Mouse (Mus musculus) v-Abl transformed pro-B cells (cell line): ENCODE results near the gene Fndc5.

Experiments
- in situ Hi-C, 2 experiments: fragments of 400-800 bp; cut with MboI; formaldehyde crosslinking; loops; one replicate each; pipeline ENCODE4 v1.15.1; 2025; ENCODE audit not compliant: unreplicated experiment in 2 of 2

The Fndc5 gene

DNA sequence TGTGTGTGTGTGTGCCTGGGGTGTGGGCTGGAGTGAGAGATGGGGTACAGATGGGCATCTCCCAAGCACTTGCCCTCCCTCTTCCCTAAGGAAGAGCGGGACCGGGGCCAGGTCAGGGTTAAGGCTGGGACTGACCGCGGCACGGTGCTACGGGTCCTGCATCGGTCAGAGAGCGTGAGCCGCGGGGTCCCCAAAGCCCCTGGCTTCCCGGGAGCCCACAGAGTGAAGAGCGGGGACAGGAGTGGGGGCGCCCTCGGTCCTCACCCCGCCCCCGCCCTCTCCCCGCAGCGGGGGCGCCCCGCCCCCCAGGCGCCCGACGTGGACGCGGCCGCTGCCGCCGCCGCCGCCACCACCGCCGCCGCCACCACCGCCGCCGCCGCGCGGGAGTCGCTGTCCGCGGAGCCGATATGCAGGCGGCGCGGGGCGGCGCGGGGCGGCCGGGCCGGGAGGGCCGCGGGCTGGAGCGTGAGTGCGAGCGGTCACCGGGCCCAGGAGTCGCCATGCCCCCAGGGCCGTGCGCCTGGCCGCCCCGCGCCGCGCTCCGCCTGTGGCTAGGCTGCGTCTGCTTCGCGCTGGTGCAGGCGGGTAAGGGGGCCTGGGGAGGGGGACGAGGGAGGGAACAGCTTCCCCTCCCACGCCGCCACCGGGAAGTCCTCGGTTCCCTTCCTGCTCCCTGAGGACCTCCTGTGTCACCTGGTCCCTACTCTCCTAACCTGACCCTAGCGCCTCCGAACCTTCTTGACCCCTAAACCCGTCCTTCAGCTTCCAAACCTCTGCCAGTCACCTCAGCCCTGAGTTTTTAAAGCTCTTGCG is at the start of gene Fndc5:
Gene Fndc5 (plus strand): TSS at position 421 of the 813 bp plus-strand sequence.
- in situ Hi-C loops = loop anchor here in 1 of 2 experiments (5.0 kb wide), 1 partner anchor 321 kb away; no protein-coding TSS in a partner anchor

DNA sequence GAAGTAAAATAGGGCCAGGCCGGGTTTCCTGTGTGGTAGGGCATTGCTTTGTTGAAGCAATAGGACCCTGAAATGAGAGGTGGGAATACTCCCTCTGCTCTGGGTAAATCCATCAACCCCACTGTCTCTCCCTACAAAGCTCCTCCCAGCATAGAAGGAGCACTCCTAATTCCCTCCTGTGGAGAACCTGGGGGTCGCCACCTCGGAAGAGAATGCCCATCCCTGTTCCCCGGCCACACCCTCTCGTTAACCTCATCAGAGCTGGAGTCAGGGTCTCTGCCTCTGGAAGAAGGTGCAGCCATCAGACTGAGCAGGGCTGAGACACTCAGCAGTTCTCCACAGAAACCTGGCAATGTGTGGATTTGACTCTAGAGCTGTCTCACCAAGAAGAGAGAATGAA is 48.9 kb upstream of the Fndc5 start:
- in situ Hi-C loops = loop anchor here (5.0 to 25.0 kb wide), 4 partner anchors 131 to 1726 kb away; partner anchors contain the start of genes Gjb4 (in 1 of the 2), Gjb5 (in 1 of the 2), Tlr12 (in 1 of the 2) and Zscan20 (in 1 of the 2)

DNA sequence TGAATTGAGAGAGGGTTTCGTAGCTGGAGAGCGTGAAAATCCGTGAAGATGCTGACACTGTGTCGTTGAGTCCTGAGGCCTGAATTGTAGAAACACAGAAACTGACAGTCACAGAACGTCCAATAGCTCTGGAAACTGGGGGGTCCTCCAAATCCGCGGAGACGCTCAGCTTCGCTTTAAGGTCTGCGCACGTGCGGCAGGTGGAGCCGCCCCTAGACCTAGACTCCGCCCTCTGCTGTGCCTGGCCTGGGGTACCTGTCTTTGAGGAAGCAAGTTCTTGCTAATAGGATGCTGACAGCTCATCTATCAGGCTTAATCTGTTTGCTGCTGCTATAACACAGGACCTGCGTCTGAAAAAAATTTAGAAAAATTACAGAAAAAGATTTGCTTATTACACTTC is 41.5 kb upstream of the Fndc5 start:
- in situ Hi-C loops = loop anchor here (25.0 kb wide), 3 partner anchors 383 to 1733 kb away; partner anchors contain the start of genes Gjb4 (in 1 of the 2), Gjb5 (in 1 of the 2), Tlr12 (in 1 of the 2) and Zscan20 (in 1 of the 2)

DNA sequence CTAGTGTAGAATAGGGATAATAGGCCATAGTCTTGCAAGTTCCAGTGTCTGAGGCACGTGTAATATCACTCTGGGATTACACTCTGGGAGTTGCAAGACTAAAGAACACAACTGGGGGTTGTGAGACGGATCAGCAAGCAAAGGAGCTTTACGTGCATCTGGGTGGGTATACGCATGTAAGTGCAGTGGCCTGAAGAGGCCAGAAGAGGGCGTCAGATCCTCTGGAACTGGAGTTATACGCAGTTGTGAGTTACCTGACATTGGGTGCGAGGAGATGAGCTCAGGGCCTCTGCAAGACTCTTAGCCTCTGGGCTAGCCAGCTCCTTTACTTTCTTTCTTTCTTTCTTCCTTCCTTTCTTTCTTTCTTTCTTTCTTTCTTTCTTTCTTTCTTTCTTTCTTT is 39.8 kb upstream of the Fndc5 start:
- in situ Hi-C loops = loop anchor here (25.0 kb wide), 3 partner anchors 385 to 1735 kb away; partner anchors contain the start of genes Gjb4 (in 1 of the 2), Gjb5 (in 1 of the 2), Tlr12 (in 1 of the 2) and Zscan20 (in 1 of the 2)

DNA sequence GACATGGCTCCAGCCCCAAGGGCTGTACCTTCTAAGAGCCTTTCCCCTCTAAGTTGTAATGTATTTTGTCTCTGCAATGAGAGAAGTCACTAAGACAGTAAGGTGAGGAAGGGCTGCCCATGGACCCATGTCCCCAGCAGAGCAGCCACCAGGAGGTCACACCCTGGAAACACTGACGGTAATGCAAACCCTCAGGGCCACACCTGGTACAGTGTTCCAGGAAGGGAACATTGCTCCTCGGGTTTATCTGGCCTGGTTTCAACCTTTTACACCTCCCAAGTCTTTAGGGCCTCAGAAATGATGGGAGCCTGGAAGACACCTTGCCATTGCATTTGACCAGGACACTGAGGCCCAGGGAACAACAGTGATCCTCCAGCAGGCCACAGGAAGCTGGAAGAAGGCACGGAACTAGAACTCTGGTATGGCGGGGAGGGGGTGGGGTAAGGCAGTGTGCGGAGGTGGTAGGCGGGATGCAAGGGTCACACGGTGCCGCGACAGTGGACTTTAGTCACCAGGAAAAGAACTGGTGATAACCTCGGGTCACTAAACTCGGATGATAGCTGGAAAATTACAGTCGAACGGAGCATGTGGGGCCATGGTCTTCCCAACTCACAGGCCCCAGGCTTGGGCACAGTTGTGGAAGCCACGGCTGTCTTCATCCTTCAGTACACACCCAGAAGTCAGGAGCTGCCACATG is 34.5 kb upstream of the Fndc5 start:
- in situ Hi-C loops = no loop called here

DNA sequence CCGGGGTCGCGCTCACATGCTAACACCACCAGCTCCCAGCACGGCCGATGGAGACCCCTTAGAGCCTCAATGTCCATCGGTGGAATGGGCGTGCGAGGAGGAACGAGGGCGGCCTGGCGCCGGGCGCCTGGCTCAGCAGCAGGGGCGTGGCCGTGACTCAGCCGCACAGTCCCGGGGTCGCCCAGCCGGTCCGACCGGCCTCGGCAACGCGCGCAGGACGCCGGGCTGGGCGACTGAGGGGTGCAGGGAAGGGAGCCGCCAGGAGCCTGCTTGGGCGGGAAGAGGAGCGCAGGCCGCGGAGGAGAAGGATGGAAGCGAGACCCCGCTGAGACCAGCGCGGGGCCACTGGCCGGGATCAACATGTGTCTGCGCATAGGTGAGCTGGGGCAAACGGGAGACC is 31.4 kb upstream of the Fndc5 start, which contains the start of gene Tmem54:
Gene Tmem54 (plus strand): TSS at position 193 of the 400 bp plus-strand sequence.
- in situ Hi-C loops = no loop called here

DNA sequence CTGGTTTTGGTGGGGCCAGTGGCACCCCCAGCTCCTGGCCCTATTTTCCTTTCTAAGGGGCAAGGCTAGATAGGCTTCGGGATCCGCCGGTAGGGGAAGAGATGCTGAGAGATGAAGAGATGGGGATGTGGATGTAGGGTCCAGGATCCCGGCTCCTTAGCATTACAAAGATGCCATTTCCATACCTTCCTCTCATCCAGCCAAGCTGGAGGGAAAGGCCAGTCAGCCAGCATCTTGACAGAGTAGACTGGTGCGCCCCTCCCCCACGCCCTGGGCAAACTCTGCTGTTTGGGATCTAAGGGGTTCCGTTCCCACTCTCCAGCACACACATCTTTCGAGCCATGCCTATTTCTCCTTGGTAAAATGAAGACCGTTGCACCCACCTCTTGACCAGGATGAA is 30.7 kb upstream of the Fndc5 start:
- in situ Hi-C loops = no loop called here

DNA sequence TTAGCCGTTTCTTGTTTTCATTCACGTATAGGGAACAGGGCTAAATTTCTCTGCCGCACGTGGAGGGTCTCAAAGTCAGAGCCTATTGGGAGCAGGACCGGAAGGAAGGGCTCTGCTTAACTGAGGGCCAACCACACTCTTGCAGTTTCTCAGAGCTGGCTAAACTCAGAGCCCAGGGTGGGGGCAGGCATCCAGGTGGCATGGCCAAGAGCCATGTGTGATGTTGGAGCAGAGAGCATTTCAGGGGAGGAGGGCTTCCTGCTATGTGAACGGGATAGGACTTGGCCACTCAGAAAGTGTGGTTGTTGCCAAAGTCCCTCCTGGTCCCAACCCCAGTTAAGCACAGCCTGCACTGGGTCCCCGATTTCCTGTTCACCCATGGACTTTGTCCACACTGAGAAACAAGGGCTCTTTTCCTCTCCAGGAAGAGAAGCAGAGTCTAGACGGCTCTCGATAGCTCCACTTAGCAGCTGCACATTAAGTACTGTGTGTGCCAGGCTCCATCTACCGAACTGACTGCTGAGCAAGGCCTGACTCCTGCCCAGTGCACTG is 29.4 kb upstream of the Fndc5 start:
- in situ Hi-C loops = no loop called here

DNA sequence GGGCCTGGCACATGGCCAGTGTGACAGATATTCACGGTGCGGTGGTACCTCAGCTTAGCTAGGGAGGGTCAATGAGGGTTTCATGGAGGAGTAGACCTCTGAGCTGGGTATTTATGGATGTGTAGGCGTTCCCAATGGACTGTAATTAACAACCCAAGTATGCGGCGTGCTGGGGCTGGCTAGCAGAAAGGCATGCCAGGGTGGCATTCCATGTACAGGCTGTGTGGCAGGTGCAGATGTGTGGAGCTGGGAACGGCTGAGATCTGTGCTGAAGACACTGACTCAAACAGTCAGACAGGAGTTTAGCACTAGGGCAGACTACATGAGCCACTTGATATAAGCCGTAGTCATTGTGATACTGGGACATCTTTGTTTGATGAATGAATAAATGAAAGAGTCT is 28.2 kb upstream of the Fndc5 start:
- in situ Hi-C loops = no loop called here

DNA sequence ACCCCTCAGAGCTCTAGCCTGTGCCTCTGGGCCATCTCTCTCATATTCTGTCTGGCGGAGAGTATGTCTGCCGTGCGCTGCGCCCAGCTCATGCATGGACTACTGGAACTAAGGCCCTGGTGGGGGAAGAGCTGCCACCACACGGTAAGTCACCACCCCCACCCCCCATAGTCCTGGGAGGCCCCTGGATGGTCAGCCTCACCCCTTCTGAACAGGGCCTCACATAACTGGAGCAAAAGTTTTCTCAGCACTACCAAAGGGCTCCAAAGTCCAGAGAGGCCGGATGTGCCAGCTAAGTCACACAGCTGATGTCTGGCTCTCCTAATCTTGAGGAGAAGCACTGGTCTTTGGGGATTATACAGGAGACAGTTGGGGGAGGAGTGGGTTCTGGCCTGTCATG is 26.0 kb upstream of the Fndc5 start:
- in situ Hi-C loops = no loop called here

DNA sequence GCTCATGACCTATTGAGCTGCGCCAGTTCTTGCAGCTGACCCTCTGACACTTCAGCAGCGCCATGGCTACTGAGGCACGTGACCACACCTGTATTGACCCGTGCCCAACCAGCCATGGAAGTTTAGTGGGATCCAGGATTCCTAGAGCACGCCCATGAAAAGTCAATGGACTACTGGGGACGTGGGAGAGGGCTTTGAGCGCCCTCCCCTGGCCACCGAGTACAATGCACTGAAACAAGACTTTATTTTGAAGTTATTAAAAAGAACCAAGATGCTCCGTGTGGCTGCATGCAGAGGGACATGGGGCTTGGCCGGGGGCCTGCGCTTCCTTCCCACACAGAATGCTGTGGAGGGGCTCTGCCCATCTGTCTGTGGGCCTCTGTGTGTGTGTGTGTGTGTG is 25.4 kb upstream of the Fndc5 start:
- in situ Hi-C loops = no loop called here

DNA sequence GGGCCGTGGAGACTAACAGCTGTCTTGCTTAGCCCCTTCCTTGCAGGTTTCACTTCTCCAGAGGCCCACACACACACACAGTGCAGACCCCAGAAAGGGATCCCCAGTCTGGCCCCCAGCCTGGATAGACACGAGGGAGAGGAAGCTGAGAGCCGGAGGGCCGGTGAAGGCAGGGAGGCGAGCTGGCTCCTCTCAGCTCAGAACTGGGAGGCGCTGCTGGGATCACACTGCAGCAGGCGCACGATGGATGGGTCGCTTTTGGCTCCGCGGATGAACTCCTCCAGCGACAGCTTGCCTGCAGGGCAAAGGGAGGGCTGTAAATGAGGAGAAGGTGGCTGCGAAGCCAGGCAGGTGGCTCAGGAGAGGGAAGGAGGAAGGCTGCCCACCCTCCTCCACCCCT is 24.6 kb upstream of the Fndc5 start:
- in situ Hi-C loops = no loop called here

DNA sequence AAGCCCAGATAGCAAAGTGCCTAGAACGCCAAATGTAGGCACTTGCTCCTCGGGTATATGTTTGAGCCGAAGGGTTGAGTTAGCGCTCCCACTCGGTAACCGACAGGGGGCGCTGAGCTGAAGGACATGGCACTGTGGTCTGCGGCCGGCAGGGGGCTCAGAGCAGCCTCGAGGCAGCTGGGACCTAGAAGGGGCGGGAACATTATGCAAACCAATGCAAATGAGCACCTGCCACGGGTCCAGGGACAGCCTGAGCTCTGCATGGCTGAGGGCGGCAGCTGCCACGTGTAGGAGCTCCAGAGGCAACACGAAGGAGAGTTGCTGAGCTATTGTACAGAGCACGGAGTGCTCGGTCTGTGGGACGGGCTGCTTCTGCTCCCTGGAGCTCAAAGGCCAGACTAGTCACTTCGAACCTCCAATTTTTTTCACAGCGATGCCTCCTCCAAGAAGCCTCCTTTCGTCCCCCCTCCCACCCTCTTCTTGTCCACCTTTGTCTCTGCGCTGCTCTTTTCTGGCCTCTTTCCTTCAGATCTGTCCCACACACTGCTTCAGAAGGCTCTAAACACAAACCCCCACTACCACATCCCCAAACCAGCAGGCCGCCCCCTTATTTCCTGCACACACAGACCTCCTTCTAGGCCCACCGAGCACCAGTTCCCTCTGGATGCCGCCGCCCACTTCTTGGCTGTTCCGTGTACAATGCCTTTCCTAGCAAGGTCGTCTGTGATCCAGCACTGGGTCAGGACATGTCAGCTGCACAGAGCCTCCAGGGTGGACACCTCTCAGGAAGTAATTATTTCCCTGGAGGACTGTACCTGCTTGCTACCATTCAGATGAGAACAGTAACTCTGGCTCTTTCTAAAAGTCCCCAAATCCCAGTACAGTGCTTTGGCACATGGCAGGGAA is 23.5 kb upstream of the Fndc5 start:
- in situ Hi-C loops = no loop called here

DNA sequence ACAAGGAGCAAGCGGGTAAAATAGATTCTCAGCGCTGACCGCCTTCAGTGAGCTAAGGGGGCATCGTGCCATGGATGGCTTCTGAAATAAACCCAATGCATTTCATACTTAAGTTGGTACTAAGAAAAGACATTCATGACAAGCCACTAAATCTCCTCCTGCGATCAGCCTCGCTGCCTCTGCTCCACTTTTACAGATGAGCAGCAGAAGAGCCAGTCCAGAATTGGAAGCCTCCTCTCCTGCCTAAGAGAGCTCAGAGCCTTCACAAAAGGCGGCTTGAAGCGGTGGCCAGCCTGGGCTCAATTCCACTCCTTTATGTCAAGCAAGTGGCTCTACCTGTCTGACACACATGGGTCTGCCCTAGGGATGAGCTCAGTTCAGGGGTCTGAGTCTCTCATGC is 20.1 kb upstream of the Fndc5 start:
- in situ Hi-C loops = no loop called here

DNA sequence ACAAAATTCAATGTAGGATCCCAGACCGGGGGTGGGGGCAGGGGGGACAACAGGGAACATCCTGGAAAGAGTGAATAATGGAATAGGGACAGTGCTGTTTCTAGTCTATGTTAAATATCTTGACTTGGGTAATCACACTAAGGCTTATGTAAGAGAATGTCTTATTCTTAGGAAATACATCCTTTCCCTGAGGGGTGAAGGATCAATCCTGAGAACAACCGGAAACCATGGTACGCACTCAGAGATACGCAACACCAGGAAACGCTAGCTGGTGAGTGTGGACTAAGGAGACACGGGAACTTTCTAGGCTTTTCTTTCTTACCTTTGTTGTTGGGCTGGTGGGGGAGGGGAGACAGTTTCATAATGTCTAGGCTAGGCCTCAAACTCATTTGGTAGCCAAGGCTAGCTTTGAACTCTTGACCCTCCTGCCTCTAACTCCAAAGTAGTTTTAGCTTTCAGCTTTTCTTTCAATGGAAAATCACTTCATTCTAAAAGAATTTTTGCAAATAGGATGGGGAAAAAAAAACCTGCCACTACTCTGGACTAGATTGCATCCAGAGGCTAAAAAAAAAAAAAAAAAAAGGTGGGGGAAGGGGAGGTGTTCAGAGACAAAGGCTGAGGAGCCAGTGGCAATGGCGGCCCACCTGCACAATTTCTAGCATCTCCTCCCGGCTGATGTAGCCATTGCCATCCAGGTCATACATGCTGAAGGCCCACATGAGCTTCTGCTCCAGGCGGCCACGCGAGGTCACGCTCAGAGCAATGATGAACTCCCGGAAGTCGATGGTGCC is 18.9 kb upstream of the Fndc5 start:
- in situ Hi-C loops = no loop called here

DNA sequence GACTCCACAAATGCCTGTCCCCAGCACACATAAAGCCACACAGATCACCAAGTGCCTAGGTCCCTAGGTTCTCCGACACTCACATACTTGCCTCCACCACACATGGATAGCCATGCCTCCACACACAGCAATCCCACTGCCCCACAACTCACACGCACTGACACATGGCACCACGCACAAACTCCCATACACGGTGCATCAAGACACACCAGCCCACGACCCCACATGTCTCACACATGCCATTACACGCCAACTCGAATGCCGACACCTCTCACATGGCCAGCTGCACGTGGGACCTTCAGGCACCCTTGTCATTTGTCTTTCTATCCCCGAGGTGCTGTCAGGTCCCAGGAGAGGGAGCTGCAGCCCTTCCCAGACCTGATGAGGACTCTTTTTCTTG is 17.1 kb upstream of the Fndc5 start:
- in situ Hi-C loops = no loop called here

DNA sequence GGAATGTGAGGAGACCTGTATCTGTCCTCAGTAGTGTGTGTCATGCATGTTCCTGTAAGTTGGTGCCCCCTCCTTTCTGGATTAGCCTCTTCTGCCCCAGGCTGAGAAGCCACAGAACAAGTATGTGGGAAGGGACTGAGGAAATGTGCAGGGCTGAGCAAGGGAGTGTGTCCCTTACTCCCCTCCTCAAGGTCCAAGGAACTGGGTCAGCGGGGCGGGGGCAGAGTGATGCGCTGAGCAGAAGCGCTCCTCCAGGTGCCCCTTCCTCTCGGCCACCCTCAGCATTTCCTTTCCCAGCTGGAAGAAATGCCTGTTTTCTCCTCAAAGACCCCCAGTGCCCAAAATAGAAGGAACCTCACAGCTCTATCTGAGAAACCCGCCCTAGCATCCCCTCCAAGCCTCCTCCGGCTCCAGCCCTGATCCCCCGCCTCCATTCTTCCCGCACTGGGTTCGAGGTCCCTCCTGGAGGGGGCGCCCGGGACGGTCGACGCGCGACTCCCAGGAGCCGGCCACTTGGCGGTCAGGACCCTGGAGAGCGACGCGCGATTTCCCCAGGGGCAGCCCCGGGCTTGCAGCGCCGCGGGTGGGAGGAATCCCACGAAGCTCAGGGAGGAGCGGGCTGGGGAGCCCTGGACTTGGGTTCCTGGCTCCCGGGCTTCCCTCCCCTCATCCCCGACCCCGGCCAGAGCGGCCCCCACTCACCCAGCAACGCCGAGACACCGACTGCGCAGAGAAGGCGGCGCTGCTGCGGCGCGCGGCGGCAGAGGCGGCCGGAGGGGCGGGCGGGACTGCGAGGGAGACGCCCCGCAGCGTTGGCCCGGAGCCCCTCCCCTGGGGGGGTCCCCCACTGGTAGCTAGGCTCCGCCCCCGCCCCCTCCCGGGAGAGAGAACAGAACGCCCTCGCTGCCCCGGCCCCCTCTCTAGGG is 16.0 kb upstream of the Fndc5 start:
- in situ Hi-C loops = no loop called here

DNA sequence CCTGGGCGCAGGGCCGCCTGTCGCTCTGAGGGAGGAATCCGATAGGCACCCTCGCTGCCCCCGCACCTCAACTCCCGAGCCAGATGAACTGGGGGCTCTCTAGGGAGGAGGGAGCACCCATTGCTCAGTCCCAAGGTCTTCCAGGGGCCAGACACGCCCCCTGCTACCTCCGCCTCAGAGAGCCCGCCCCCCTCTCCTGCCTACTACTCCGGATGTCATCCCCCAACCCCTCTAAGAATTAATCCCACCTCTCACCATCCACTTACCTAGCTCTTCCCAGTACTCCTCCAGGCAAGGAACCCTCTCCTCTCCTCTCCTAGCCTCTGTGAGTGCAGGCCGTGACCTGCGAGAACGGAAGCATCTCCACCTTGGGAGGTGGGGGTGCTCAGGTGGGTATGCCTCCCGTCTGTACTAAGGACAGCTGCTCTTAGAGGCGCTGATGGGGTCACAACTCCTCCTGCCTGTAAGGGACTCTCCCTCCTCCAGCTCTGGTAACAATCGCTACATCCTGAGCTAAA is 15.2 kb upstream of the Fndc5 start, which contains the start of gene Hpca:
Gene Hpca (minus strand): TSS at position 468 of the 518 bp plus-strand sequence.
- in situ Hi-C loops = no loop called here
